Mouse (Mus musculus): ENCODE measurements at regions not wholly inside any gene's neighbourhood (a gene's known extent, or its start where the extent isn't known, plus 50 kb on each side); places are given as distances from the start of the nearest gene placed in this dataset.
"Not testable (repeated sequence)": the region's sequence is repeated elsewhere in the genome, so short reads cannot be mapped to it uniquely, and the experiment has no call there.

- no peak overlapping the region for H3K4me3 ChIP-seq
- 86% methylated on average over 4 of the region's 4 CpGs for WGBS
- no peak overlapping the region for H3K4me2 ChIP-seq (replicated peaks)
- H3K9me3 ChIP-seq, result no peaks in the 10 kb centered on the region
- H3K27me3 ChIP-seq, result no peaks in the 10 kb centered on the region
- no peaks in the 10 kb centered on the region for H3K4me1 ChIP-seq
- no peak for ATAC-seq (replicated peaks)
- no peak overlapping the region for H3K27ac ChIP-seq (replicated peaks)
- H3K36me3 ChIP-seq, result no peaks in the 10 kb centered on the region
- H3K9ac ChIP-seq (replicated peaks), result no peak overlapping the region
Observed at GRCm38 (mm10) chr15:59721420-59721819, 295.0 kb downstream of the 4933412E24Rik start.

GRCm38 (mm10) chr15:59721018-59721417, 295.4 kb downstream of the 4933412E24Rik start:
- 84% methylated on average over 6 of the region's 6 CpGs for WGBS
- ATAC-seq (replicated peaks), result no peak

GRCm38 (mm10) chr15:59720149-59720548, 296.3 kb downstream of the 4933412E24Rik start:
- no peak overlapping the region for H3K9ac ChIP-seq (replicated peaks)
- H3K27ac ChIP-seq (replicated peaks), result no peak overlapping the region
- ATAC-seq (replicated peaks), result no peak
- no peak overlapping the region for H3K4me3 ChIP-seq
- H3K4me2 ChIP-seq (replicated peaks), result no peak overlapping the region
- H3K9me3 ChIP-seq, result no peaks in the 10 kb centered on the region
- H3K27me3 ChIP-seq, result no peaks in the 10 kb centered on the region
- WGBS, result 96% methylated on average over 6 of the region's 6 CpGs
- no peaks in the 10 kb centered on the region for H3K36me3 ChIP-seq
- H3K4me1 ChIP-seq, result no peaks in the 10 kb centered on the region

More at GRCm38 (mm10) chr15:59721018-59721417, 295.4 kb downstream of the 4933412E24Rik start:
- Histone ChIP-seq H3K4me3 (no peak overlapping the region), H3K27ac (replicated peaks) (no peak overlapping the region), H3K9me3 (no peaks in the 10 kb centered on the region), H3K9ac (replicated peaks) (no peak overlapping the region), H3K36me3 (no peaks in the 10 kb centered on the region), H3K27me3 (no peaks in the 10 kb centered on the region), H3K4me2 (replicated peaks) (no peak overlapping the region), H3K4me1 (no peaks in the 10 kb centered on the region)

GRCm38 (mm10) chr15:59719383-59720128, 296.9 kb downstream of the 4933412E24Rik start:
- WGBS, result 86% methylated on average over 6 of the region's 6 CpGs
- not testable (repeated sequence) for ATAC-seq (replicated peaks); H3K27ac ChIP-seq (replicated peaks)

GRCm38 (mm10) chr15:59716872-59717271, 299.5 kb downstream of the 4933412E24Rik start:
- no peak overlapping the region for H3K4me3 ChIP-seq
- H3K9ac ChIP-seq (replicated peaks), result no peak overlapping the region
- 71% methylated on average over 6 of the region's 6 CpGs for WGBS
- H3K36me3 ChIP-seq, result no peaks in the 10 kb centered on the region
- ATAC-seq (replicated peaks), result no peak
- no peaks in the 10 kb centered on the region for H3K4me1 ChIP-seq
- no peak overlapping the region for H3K27ac ChIP-seq (replicated peaks)
- no peaks in the 10 kb centered on the region for H3K9me3 ChIP-seq
- no peaks in the 10 kb centered on the region for H3K27me3 ChIP-seq
- H3K4me2 ChIP-seq (replicated peaks), result no peak overlapping the region

More at GRCm38 (mm10) chr15:59719383-59720128, 296.9 kb downstream of the 4933412E24Rik start:
- not testable (repeated sequence) for H3K9me3 ChIP-seq; H3K9ac ChIP-seq (replicated peaks); H3K4me3 ChIP-seq; H3K4me2 ChIP-seq (replicated peaks); H3K27me3 ChIP-seq; H3K36me3 ChIP-seq; H3K4me1 ChIP-seq

- Histone ChIP-seq H3K4me2 (replicated peaks) (no peak overlapping the region), H3K4me1 (no peaks in the 10 kb centered on the region), H3K36me3 (no peaks in the 10 kb centered on the region), H3K4me3 (no peak overlapping the region), H3K9me3 (no peaks in the 10 kb centered on the region), H3K9ac (replicated peaks) (no peak overlapping the region), H3K27me3 (no peaks in the 10 kb centered on the region), H3K27ac (replicated peaks) (no peak overlapping the region)
- 82% methylated on average over 3 of the region's 3 CpGs for WGBS
- ATAC-seq (replicated peaks), result no peak
Observed at GRCm38 (mm10) chr15:59715951-59716350, 300.5 kb downstream of the 4933412E24Rik start.

- H3K4me1 ChIP-seq, result no peaks in the 10 kb centered on the region
- WGBS, result 85% methylated on average over 8 of the region's 8 CpGs
- ATAC-seq (replicated peaks), result no peak
Observed at GRCm38 (mm10) chr15:59713965-59714739, 302.3 kb downstream of the 4933412E24Rik start.

GRCm38 (mm10) chr15:59712077-59712752, 304.2 kb downstream of the 4933412E24Rik start:
- WGBS, result 85% methylated on average over 5 of the region's 5 CpGs
- Histone ChIP-seq H3K9ac (replicated peaks) (no peak overlapping the region), H3K27me3 (no peaks in the 10 kb centered on the region)

More at GRCm38 (mm10) chr15:59713965-59714739, 302.3 kb downstream of the 4933412E24Rik start:
- Histone ChIP-seq H3K27ac (replicated peaks) (no peak overlapping the region), H3K36me3 (no peaks in the 10 kb centered on the region), H3K9me3 (no peaks in the 10 kb centered on the region), H3K9ac (replicated peaks) (no peak overlapping the region), H3K4me3 (no peak overlapping the region), H3K4me2 (replicated peaks) (no peak overlapping the region), H3K27me3 (no peaks in the 10 kb centered on the region)

GRCm38 (mm10) chr15:59709925-59710324, 306.5 kb downstream of the 4933412E24Rik start:
- no peak for ATAC-seq (replicated peaks)
- no peaks in the 10 kb centered on the region for H3K4me1 ChIP-seq
- WGBS, result 92% methylated on average over 2 of the region's 2 CpGs
- H3K36me3 ChIP-seq, result no peaks in the 10 kb centered on the region
- no peak overlapping the region for H3K27ac ChIP-seq (replicated peaks)
- H3K9me3 ChIP-seq, result no peaks in the 10 kb centered on the region
- no peak overlapping the region for H3K9ac ChIP-seq (replicated peaks)
- H3K27me3 ChIP-seq, result no peaks in the 10 kb centered on the region
- H3K4me3 ChIP-seq, result no peak overlapping the region
- H3K4me2 ChIP-seq (replicated peaks), result no peak overlapping the region

More at GRCm38 (mm10) chr15:59712077-59712752, 304.2 kb downstream of the 4933412E24Rik start:
- Histone ChIP-seq H3K4me2 (replicated peaks) (no peak overlapping the region), H3K36me3 (no peaks in the 10 kb centered on the region), H3K27ac (replicated peaks) (no peak overlapping the region), H3K9me3 (no peaks in the 10 kb centered on the region), H3K4me3 (no peak overlapping the region), H3K4me1 (no peaks in the 10 kb centered on the region)
- ATAC-seq (replicated peaks), result no peak

GRCm38 (mm10) chr15:59708402-59708801, 308.0 kb downstream of the 4933412E24Rik start:
- H3K27ac ChIP-seq (replicated peaks), result no peak overlapping the region
- no peaks in the 10 kb centered on the region for H3K27me3 ChIP-seq
- no peak overlapping the region for H3K4me3 ChIP-seq
- H3K36me3 ChIP-seq, result no peaks in the 10 kb centered on the region
- H3K9ac ChIP-seq (replicated peaks), result no peak overlapping the region
- no peak overlapping the region for H3K4me2 ChIP-seq (replicated peaks)
- no peak for ATAC-seq (replicated peaks)
- H3K9me3 ChIP-seq, result no peaks in the 10 kb centered on the region
- H3K4me1 ChIP-seq, result no peaks in the 10 kb centered on the region

- WGBS, result 88% methylated on average over 8 of the region's 8 CpGs
- Histone ChIP-seq H3K36me3 (no peaks in the 10 kb centered on the region), H3K27ac (replicated peaks) (no peak overlapping the region), H3K9me3 (no peaks in the 10 kb centered on the region), H3K9ac (replicated peaks) (no peak overlapping the region), H3K27me3 (no peaks in the 10 kb centered on the region), H3K4me1 (no peaks in the 10 kb centered on the region), H3K4me2 (replicated peaks) (no peak overlapping the region), H3K4me3 (no peak overlapping the region)
- no peak for ATAC-seq (replicated peaks)
Observed at GRCm38 (mm10) chr15:59707081-59707480, 309.3 kb downstream of the 4933412E24Rik start.
